Mouse (Mus musculus): ENCODE results near the gene Scn3a. TPM values are rescaled to one million over a fixed set of nuclear protein-coding genes. Genes with fewer than 3 reads are reported as not detected.

Gene Scn3a
- polyA plus RNA-seq, 1 experiment from 2014 or later = 0.14 TPM

Other genes starting within 250 kb of the Scn3a start
- gene Slc38a11, start 203.6 kb downstream of the Scn3a start, polyA plus RNA-seq (2016; fragmentation: Nextera tagmentation; extraction: Ambion mirVana) = 0.21 TPM in 1 of 2 replicates, not detected in the other
- 1.1 and 1.5 TPM in 2 replicates for gene Scn2a, start 53.1 kb upstream of the Scn3a start, polyA plus RNA-seq (2016; fragmentation: Nextera tagmentation; extraction: Ambion mirVana)